Mouse (Mus musculus) layer of hippocampus, adult 2 months (tissue): ENCODE measurements around the gene Synpo2. TPM values are rescaled to one million over a fixed set of nuclear protein-coding genes. Genes with fewer than 3 reads are reported as not detected.
"Not testable (repeated sequence)": the region's sequence is repeated elsewhere in the genome, so short reads cannot be mapped to it uniquely, and the experiment has no call there.

Experiments
- DNase-seq, 2 experiments: peaks; one replicate each; pipeline ENCODE4 v3.0.0; 2022; ENCODE audit warnings: low spot score in 2 of 2
- H3K27ac ChIP-seq: fragments of 200-600 bp; 2 replicates; pipeline ENCODE4 v1.8.1; 2022
- H3K4me3 ChIP-seq: fragments of 200-600 bp; 2 replicates; pipeline ENCODE4 v1.8.1; 2022; ENCODE audit warnings: mild to moderate bottlenecking
- CTCF ChIP-seq: fragments of 200-600 bp; conservative IDR thresholded peaks from 2 replicates; pipeline ENCODE4 v1.8.1; 2022; ENCODE audit warnings: antibody characterized with exemption, mild to moderate bottlenecking, moderate library complexity
- total RNA-seq, 2 experiments: library from RNA; stranded (reverse); gene quantifications; 2 replicates each; pipeline ENCODE4 v1.2.3; 2021

Synpo2 gene
- total RNA-seq, 2 experiments from 2014 or later: 3.4 to 3.7 TPM

- Histone ChIP-seq H3K4me3 (no peak overlapping the region), H3K27ac (no peak overlapping the region)
- DNase-seq: no peak
- TF ChIP-seq CTCF: no peak
Measured at GRCm38 (mm10) chr3:123130314-123131150, 105.4 kb downstream of the Synpo2 start.

GRCm38 (mm10) chr3:123128781-123129180, 107.2 kb downstream of the Synpo2 start:
- Histone ChIP-seq H3K4me3 (no peak overlapping the region), H3K27ac (no peak overlapping the region)
- TF ChIP-seq CTCF: no peak
- no peak for DNase-seq

- H3K27ac ChIP-seq: no peak overlapping the region
- no peak overlapping the region for H3K4me3 ChIP-seq
- DNase-seq: no peak
- no peak for TF ChIP-seq CTCF
Measured at GRCm38 (mm10) chr3:123128091-123128490, 107.9 kb downstream of the Synpo2 start.

GRCm38 (mm10) chr3:123126741-123127140, 109.2 kb downstream of the Synpo2 start:
- H3K4me3 ChIP-seq, H3K27ac ChIP-seq, DNase-seq: not testable (repeated sequence)

- H3K27ac ChIP-seq: no peak overlapping the region
Measured at GRCm38 (mm10) chr3:123123817-123124216, 112.1 kb downstream of the Synpo2 start.

GRCm38 (mm10) chr3:123122151-123123030, 113.6 kb downstream of the Synpo2 start:
- H3K4me3 ChIP-seq: no peak overlapping the region
- H3K27ac ChIP-seq: no peak overlapping the region
- TF ChIP-seq CTCF: no peak
- no peak for DNase-seq

More at GRCm38 (mm10) chr3:123123817-123124216, 112.1 kb downstream of the Synpo2 start:
- no peak for DNase-seq
- TF ChIP-seq CTCF: no peak
- H3K4me3 ChIP-seq: no peak overlapping the region

- no peak overlapping the region for H3K27ac ChIP-seq
- DNase-seq: no peak
- TF ChIP-seq CTCF: no peak
Measured at GRCm38 (mm10) chr3:123116903-123117302, 119.0 kb downstream of the Synpo2 start.

GRCm38 (mm10) chr3:123115770-123116527, 120.0 kb downstream of the Synpo2 start:
- peak overlapping the region; percentile 36 for H3K4me3 ChIP-seq
- TF ChIP-seq CTCF: peak; percentile 52
- no peak overlapping the region for H3K27ac ChIP-seq
- DNase-seq: peak in 1 of 2 experiments; percentile 20

More at GRCm38 (mm10) chr3:123116903-123117302, 119.0 kb downstream of the Synpo2 start:
- no peak overlapping the region for H3K4me3 ChIP-seq

GRCm38 (mm10) chr3:123114001-123114635, 121.8 kb downstream of the Synpo2 start:
- no peak for TF ChIP-seq CTCF
- H3K27ac ChIP-seq: no peak overlapping the region
- no peak for DNase-seq
- H3K4me3 ChIP-seq: no peak overlapping the region

GRCm38 (mm10) chr3:123112781-123113180, 123.2 kb downstream of the Synpo2 start:
- no peak for DNase-seq
- H3K27ac ChIP-seq: no peak overlapping the region
- no peak for TF ChIP-seq CTCF
- no peak overlapping the region for H3K4me3 ChIP-seq

GRCm38 (mm10) chr3:123111071-123111711, 124.8 kb downstream of the Synpo2 start:
- no peak overlapping the region for H3K4me3 ChIP-seq
- no peak for TF ChIP-seq CTCF
- H3K27ac ChIP-seq: no peak overlapping the region
- DNase-seq: no peak
